Mouse (Mus musculus): ENCODE measurements around the gene 4933406M09Rik. TPM values are rescaled to one million over a fixed set of nuclear protein-coding genes. Genes with fewer than 3 reads are reported as not detected.

The 4933406M09Rik gene
- polyA plus RNA-seq, 1 experiment from 2014 or later, result not detected

- 91% methylated on average over 2 of the region's 2 CpGs for WGBS
- no peak for ATAC-seq (ENCODE audit: low FRiP score, low read depth)
- H3K9ac ChIP-seq, result no peak overlapping the region
- H3K4me3 ChIP-seq, result no peak overlapping the region
- no peak overlapping the region for H3K4me2 ChIP-seq (replicated peaks)
- peaks cover 89% of the 10 kb centered on the region for H3K36me3 ChIP-seq
- no peak overlapping the region for H3K27ac ChIP-seq
- no peaks in the 10 kb centered on the region for H3K9me3 ChIP-seq
- H3K27me3 ChIP-seq, result no peaks in the 10 kb centered on the region
- 0 out of 2 replicates have a peak, but pooled peaks cover under 1% of the 10 kb centered on the region for H3K4me1 ChIP-seq
Observed at GRCm38 (mm10) chr1:134353326-134353725, 32.4 kb upstream of the 4933406M09Rik start.

GRCm38 (mm10) chr1:134357461-134357860, 28.3 kb upstream of the 4933406M09Rik start:
- no peak for ATAC-seq (ENCODE audit: low FRiP score, low read depth)
- Histone ChIP-seq H3K9ac (no peak overlapping the region), H3K4me1 (peaks cover 19% of the 10 kb centered on the region), H3K27ac (no peak overlapping the region), H3K27me3 (no peaks in the 10 kb centered on the region), H3K9me3 (no peaks in the 10 kb centered on the region), H3K4me2 (replicated peaks) (no peak overlapping the region), H3K36me3 (peaks cover 75% of the 10 kb centered on the region), H3K4me3 (no peak overlapping the region)
- WGBS, result 93% methylated on average over 4 of the region's 4 CpGs

GRCm38 (mm10) chr1:134360656-134361055, 25.1 kb upstream of the 4933406M09Rik start:
- peaks cover 43% of the 10 kb centered on the region for H3K36me3 ChIP-seq
- H3K4me1 ChIP-seq, result peaks cover 20% of the 10 kb centered on the region
- 78% methylated on average over 7 of the region's 7 CpGs for WGBS
- H3K27me3 ChIP-seq, result no peaks in the 10 kb centered on the region
- no peak for ATAC-seq (ENCODE audit: low FRiP score, low read depth)
- H3K9ac ChIP-seq, result peak overlapping the region; percentile 93
- no peaks in the 10 kb centered on the region for H3K9me3 ChIP-seq
- peak overlapping the region; percentile 86 for H3K4me2 ChIP-seq (replicated peaks)
- H3K27ac ChIP-seq, result no peak overlapping the region
- H3K4me3 ChIP-seq, result peak overlapping the region; percentile 88

- Histone ChIP-seq H3K4me1 (peaks cover 20% of the 10 kb centered on the region), H3K4me2 (replicated peaks) (peak overlapping the region; percentile 86), H3K27me3 (no peaks in the 10 kb centered on the region), H3K9me3 (no peaks in the 10 kb centered on the region), H3K27ac (peak overlapping the region; percentile 73; the same call in 1 of the 2 replicates), H3K36me3 (peaks cover 37% of the 10 kb centered on the region), H3K4me3 (peak overlapping the region; percentile 88), H3K9ac (peak overlapping the region; percentile 93)
- ATAC-seq (ENCODE audit: low FRiP score, low read depth), result peak; percentile 88
- WGBS, result 1% methylated on average over 38 of the region's 44 CpGs
Observed at GRCm38 (mm10) chr1:134361195-134361856, 24.4 kb upstream of the 4933406M09Rik start.

GRCm38 (mm10) chr1:134361857-134362212, 23.9 kb upstream of the 4933406M09Rik start, which contains the start of gene Tmem183a:
TSS of gene Tmem183a (minus strand) at chr1:134361979.
- H3K27me3 ChIP-seq, result no peaks in the 10 kb centered on the region
- peak within 1 kb of the TSS; percentile 86 for H3K4me2 ChIP-seq (replicated peaks)
- peak; percentile 97 for ATAC-seq (ENCODE audit: low FRiP score, low read depth)
- peak within 1 kb of the TSS; percentile 93 for H3K9ac ChIP-seq
- peaks cover 20% of the 10 kb centered on the region for H3K4me1 ChIP-seq
- H3K36me3 ChIP-seq, result peaks cover 33% of the 10 kb centered on the region
- WGBS, result under 1% methylated on average over 38 of the region's 38 CpGs
- H3K4me3 ChIP-seq, result peak within 1 kb of the TSS; percentile 88
- H3K9me3 ChIP-seq, result no peaks in the 10 kb centered on the region
- H3K27ac ChIP-seq, result peak within 1 kb of the TSS; percentile 73; the same call in 1 of the 2 replicates

GRCm38 (mm10) chr1:134363194-134363593, 22.5 kb upstream of the 4933406M09Rik start:
- Histone ChIP-seq H3K4me1 (peaks cover 20% of the 10 kb centered on the region), H3K9me3 (no peaks in the 10 kb centered on the region), H3K27me3 (no peaks in the 10 kb centered on the region), H3K9ac (no peak overlapping the region), H3K27ac (no peak overlapping the region), H3K36me3 (peaks cover 22% of the 10 kb centered on the region), H3K4me2 (replicated peaks) (no peak overlapping the region), H3K4me3 (no peak overlapping the region)
- ATAC-seq (ENCODE audit: low FRiP score, low read depth), result no peak
- 72% methylated on average over 4 of the region's 4 CpGs for WGBS

GRCm38 (mm10) chr1:134365491-134365890, 20.2 kb upstream of the 4933406M09Rik start:
- ATAC-seq (ENCODE audit: low FRiP score, low read depth), result no peak
- 58% methylated on average over 5 of the region's 5 CpGs for WGBS

GRCm38 (mm10) chr1:134368777-134369337, 16.9 kb upstream of the 4933406M09Rik start:
- H3K27ac ChIP-seq, result no peak overlapping the region
- H3K27me3 ChIP-seq, result no peaks in the 10 kb centered on the region
- H3K9me3 ChIP-seq, result 0 out of 2 replicates have a peak, but pooled peaks cover 3% of the 10 kb centered on the region
- H3K4me2 ChIP-seq (replicated peaks), result no peak overlapping the region
- no peak for ATAC-seq (ENCODE audit: low FRiP score, low read depth)
- no peaks in the 10 kb centered on the region for H3K4me1 ChIP-seq
- H3K4me3 ChIP-seq, result no peak overlapping the region
- no peaks in the 10 kb centered on the region for H3K36me3 ChIP-seq
- 52% methylated on average over 9 of the region's 9 CpGs for WGBS
- no peak overlapping the region for H3K9ac ChIP-seq

More at GRCm38 (mm10) chr1:134365491-134365890, 20.2 kb upstream of the 4933406M09Rik start:
- H3K4me1 ChIP-seq, result peaks cover 10% of the 10 kb centered on the region
- no peak overlapping the region for H3K4me3 ChIP-seq
- H3K4me2 ChIP-seq (replicated peaks), result no peak overlapping the region
- H3K36me3 ChIP-seq, result peaks cover 2% of the 10 kb centered on the region; the same call in 1 of the 2 replicates
- H3K27ac ChIP-seq, result no peak overlapping the region
- no peak overlapping the region for H3K9ac ChIP-seq
- no peaks in the 10 kb centered on the region for H3K9me3 ChIP-seq
- no peaks in the 10 kb centered on the region for H3K27me3 ChIP-seq

GRCm38 (mm10) chr1:134374124-134374523, 11.6 kb upstream of the 4933406M09Rik start:
- no peaks in the 10 kb centered on the region for H3K4me1 ChIP-seq
- H3K9me3 ChIP-seq, result 0 out of 2 replicates have a peak, but pooled peaks cover 3% of the 10 kb centered on the region
- H3K4me2 ChIP-seq (replicated peaks), result no peak overlapping the region
- no peak overlapping the region for H3K4me3 ChIP-seq
- H3K27me3 ChIP-seq, result no peaks in the 10 kb centered on the region
- WGBS, result 65% methylated on average over 2 of the region's 2 CpGs
- H3K9ac ChIP-seq, result no peak overlapping the region
- no peak overlapping the region for H3K27ac ChIP-seq
- H3K36me3 ChIP-seq, result no peaks in the 10 kb centered on the region
- ATAC-seq (ENCODE audit: low FRiP score, low read depth), result no peak

GRCm38 (mm10) chr1:134381051-134381450, 4.7 kb upstream of the 4933406M09Rik start:
- no peak for ATAC-seq (ENCODE audit: low FRiP score, low read depth)
- Histone ChIP-seq H3K4me2 (replicated peaks) (peak overlapping the region; percentile 63; the same call in 1 of the 2 replicates), H3K36me3 (no peaks in the 10 kb centered on the region), H3K4me3 (no peak overlapping the region), H3K9me3 (no peaks in the 10 kb centered on the region), H3K27ac (no peak overlapping the region), H3K4me1 (peaks cover 7% of the 10 kb centered on the region; the same call in 1 of the 2 replicates), H3K9ac (no peak overlapping the region), H3K27me3 (peaks cover 6% of the 10 kb centered on the region; the same call in 1 of the 2 replicates)
- 69% methylated on average over 2 of the region's 2 CpGs for WGBS

- 5% methylated on average over 19 of the region's 19 CpGs for WGBS
- Histone ChIP-seq H3K4me3 (peak overlapping the region; percentile 33), H3K9ac (peak overlapping the region; percentile 56), H3K4me1 (peaks cover 7% of the 10 kb centered on the region; the same call in 1 of the 2 replicates), H3K36me3 (no peaks in the 10 kb centered on the region), H3K9me3 (no peaks in the 10 kb centered on the region), H3K27me3 (peaks cover 6% of the 10 kb centered on the region; the same call in 1 of the 2 replicates), H3K27ac (no peak overlapping the region), H3K4me2 (replicated peaks) (peak overlapping the region; percentile 63)
- ATAC-seq (ENCODE audit: low FRiP score, low read depth), result no peak
Observed at GRCm38 (mm10) chr1:134381795-134382625, 3.7 kb upstream of the 4933406M09Rik start.

- Histone ChIP-seq H3K27ac (no peak overlapping the region), H3K4me1 (peaks cover 7% of the 10 kb centered on the region; the same call in 1 of the 2 replicates), H3K4me2 (replicated peaks) (no peak overlapping the region), H3K27me3 (peaks cover 6% of the 10 kb centered on the region; the same call in 1 of the 2 replicates), H3K4me3 (no peak overlapping the region), H3K36me3 (no peaks in the 10 kb centered on the region), H3K9ac (no peak overlapping the region), H3K9me3 (no peaks in the 10 kb centered on the region)
- no peak for ATAC-seq (ENCODE audit: low FRiP score, low read depth)
- WGBS, result 91% methylated on average over 4 of the region's 4 CpGs
Observed at GRCm38 (mm10) chr1:134384581-134384980, 1.2 kb upstream of the 4933406M09Rik start.
